Mouse (Mus musculus) bone marrow macrophage, adult 2 months (primary cell): ENCODE results near the gene Bri3bp.

Source experiments
- CTCF ChIP-seq: IDR thresholded peaks from 2 replicates; pipeline ENCODE4 v1.5.1; 2012; ENCODE audit warnings: low read depth, mild to moderate bottlenecking, low read length, moderate library complexity
- POLR2A ChIP-seq: IDR thresholded peaks from 2 replicates; pipeline ENCODE4 v1.6.1; 2012; ENCODE audit warnings: mild to moderate bottlenecking, low read depth, low read length, borderline replicate concordance

GRCm38 (mm10) chr5:125419124-125419523 is 22.2 kb upstream of the Bri3bp start:
- no peak for TF ChIP-seq POLR2A
- TF ChIP-seq CTCF: no peak
